Mouse (Mus musculus) spleen, adult 2 months (tissue): ENCODE results near the gene Sphk2.

Experiments used
- CTCF ChIP-seq: fragments of 200-500 bp; IDR thresholded peaks from 2 replicates; pipeline ENCODE4 v1.5.1; 2011; ENCODE audit warnings: mild to moderate bottlenecking, inconsistent platforms; ENCODE audit not compliant: insufficient read depth, insufficient read length, insufficient replicate concordance; ENCODE audit errors: extremely low read depth
- POLR2A ChIP-seq: fragments of 200-500 bp; IDR thresholded peaks from 2 replicates; pipeline ENCODE4 v1.6.1; 2011; ENCODE audit warnings: low read depth, low read length, inconsistent platforms

DNA sequence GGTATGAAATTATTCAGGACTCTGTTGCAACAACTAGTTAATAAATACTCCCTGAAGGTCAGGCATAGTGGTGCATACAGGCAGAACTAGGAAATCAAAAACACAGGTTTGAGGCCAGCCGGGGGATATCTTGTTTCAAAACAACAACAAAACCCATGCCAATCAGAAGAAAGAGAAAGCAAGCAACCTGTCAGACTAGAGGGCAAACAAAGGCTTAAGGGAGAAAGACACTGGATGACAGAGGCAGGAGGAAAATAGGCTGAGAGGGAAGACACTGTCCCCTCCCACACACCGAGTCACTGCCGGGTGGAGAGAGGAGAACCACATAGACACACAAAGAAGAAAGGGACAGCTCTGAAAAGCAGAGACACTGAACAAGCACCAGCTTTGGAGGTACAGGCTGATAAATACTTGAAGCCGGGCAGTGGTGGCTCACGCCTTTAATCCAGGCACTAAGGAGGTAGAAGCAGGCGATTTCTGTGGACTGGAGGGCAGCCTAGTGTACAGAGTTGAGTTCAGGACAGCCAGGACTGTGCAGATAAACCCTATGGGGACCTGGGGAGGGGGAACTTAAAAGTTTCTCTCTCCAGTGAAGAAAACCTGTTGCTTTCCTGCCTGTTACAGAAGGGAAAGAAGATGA, 3.8 kb downstream of the Sphk2 start:
- TF ChIP-seq CTCF (no peak), POLR2A (no peak)
